Mouse (Mus musculus) limb, embryonic 14.5 days (tissue): Measurements from ENCODE around the gene Meiob. TPM values are rescaled to one million over a fixed set of nuclear protein-coding genes. Genes with fewer than 3 reads are reported as not detected.
A peak's percentile ranks its signal among the peaks of the same experiment; 100 is the strongest.

ENCODE experiments used
- ATAC-seq: fragments of 200-750 bp; cut with Nextera tagmentation; 2 replicates; pipeline ENCODE4 v1.8.0; 2017; ENCODE audit warnings: low read depth, moderate number of reproducible peaks, moderate TSS enrichment; ENCODE audit not compliant: low FRiP score
- DNase-seq: peaks from one replicate; pipeline ENCODE4 v3.0.0-alpha.2; 2015; ENCODE audit warnings: low spot score
- H3K27ac ChIP-seq: fragments of 300-500 bp; sonication (generic); replicated peaks from 2 replicates; pipeline ENCODE4 v1.5.1; 2014; ENCODE audit warnings: low read depth, mild to moderate bottlenecking, low read length, moderate library complexity, mixed read lengths
- H3K27me3 ChIP-seq: fragments of 300-500 bp; sonication (generic); 2 replicates; pipeline ENCODE4 v1.6.1; 2014; ENCODE audit warnings: low read length, mixed read lengths; ENCODE audit not compliant: control insufficient read depth, insufficient read depth
- H3K36me3 ChIP-seq: fragments of 300-500 bp; sonication (generic); 2 replicates; pipeline ENCODE4 v1.6.1; 2014; ENCODE audit warnings: mild to moderate bottlenecking, low read length, moderate library complexity, mixed read lengths; ENCODE audit not compliant: control insufficient read depth, insufficient read depth
- H3K4me1 ChIP-seq: fragments of 300-500 bp; sonication (generic); 2 replicates; pipeline ENCODE4 v1.6.1; 2014; ENCODE audit warnings: antibody characterized with exemption, low read length, mixed read lengths; ENCODE audit not compliant: control insufficient read depth, insufficient read depth
- H3K4me2 ChIP-seq: fragments of 300-500 bp; sonication (generic); replicated peaks from 2 replicates; pipeline ENCODE4 v1.6.1; 2014; ENCODE audit warnings: low read depth, mild to moderate bottlenecking, low read length, moderate library complexity; ENCODE audit not compliant: severe bottlenecking
- H3K4me3 ChIP-seq: fragments of 300-500 bp; sonication (generic); replicated peaks from 2 replicates; pipeline ENCODE4 v1.5.1; 2014; ENCODE audit warnings: low read length
- H3K9ac ChIP-seq: fragments of 300-500 bp; sonication (generic); 2 replicates; pipeline ENCODE4 v1.6.1; 2014; ENCODE audit warnings: mild to moderate bottlenecking, low read depth, low read length, moderate library complexity; ENCODE audit not compliant: severe bottlenecking
- H3K9me3 ChIP-seq: fragments of 300-500 bp; sonication (generic); 2 replicates; pipeline ENCODE4 v1.6.1; 2016; ENCODE audit warnings: low read length; ENCODE audit not compliant: control insufficient read depth
- POLR2A ChIP-seq: fragments of 200-500 bp; IDR thresholded peaks from 2 replicates; pipeline ENCODE4 v1.8.0; 2012; ENCODE audit warnings: inconsistent platforms, mild to moderate bottlenecking, moderate library complexity, borderline replicate concordance; ENCODE audit not compliant: insufficient read depth, insufficient read length; ENCODE audit errors: extremely low read depth
- WGBS: fragments of 180-500 bp; shearing (Covaris S2); extraction: QIAGEN DNeasy Blood & Tissue Kit; methylation state at CpG from one replicate; pipeline ENCODE4 v1.1.7; 2014; 5-methylcytosine and 5-hydroxymethylcytosine counted together
- polyA plus RNA-seq, 2 experiments: library from polyadenylated mRNA; depleted of rRNA in 1 of 2; stranded (reverse) in 1 of 2; unstranded in 1 of 2; fragments of >200 nt; fragmentation: Nextera tagmentation in 1 of 2; extraction: Ambion mirVana in 1 of 2; gene quantifications; 2 replicates each; pipeline versions ENCODE4 v1.2.1 to v1.2.3; 2012 to 2014

Gene Meiob
- polyA plus RNA-seq, 2 experiments = not detected

DNA sequence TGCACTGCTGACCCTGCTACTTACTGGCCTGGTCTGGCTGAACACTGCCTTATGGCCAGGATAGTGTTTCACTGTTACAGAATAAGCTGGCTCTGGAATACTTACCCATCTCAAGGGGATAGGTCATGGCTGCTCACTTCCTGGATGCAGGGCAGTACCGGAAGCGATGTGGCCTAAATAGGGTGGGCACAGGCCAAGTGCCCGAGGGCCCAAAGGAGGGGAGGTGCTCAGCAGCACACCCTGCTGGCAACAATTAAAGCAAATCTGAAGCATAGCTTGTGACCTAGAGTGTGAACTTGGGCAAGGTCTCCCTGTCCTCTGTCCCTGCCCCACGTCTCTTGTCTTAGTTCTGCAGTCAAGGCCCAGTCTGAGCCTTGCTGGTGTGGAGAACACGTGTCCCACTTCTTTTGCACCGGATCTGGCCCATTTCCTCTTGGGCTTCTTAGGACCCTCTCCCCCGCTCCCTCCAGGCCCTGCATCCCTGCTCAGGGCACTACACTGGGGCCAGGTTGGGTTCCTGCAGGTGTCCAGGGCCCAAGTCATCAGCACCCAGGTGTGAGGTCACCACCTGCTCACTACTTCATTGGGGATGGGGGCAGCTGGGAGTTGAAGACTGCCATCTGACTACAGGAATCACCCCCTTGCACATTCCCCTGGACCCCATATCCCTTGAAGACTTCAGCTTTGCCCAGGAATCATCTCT lies 77.8 kb downstream of the Meiob start:
- no peak overlapping the region for H3K4me2 ChIP-seq
- no peak for TF ChIP-seq POLR2A
- H3K27ac ChIP-seq = no peak overlapping the region
- ATAC-seq = no peak
- no peak overlapping the region for H3K4me3 ChIP-seq
- H3K9me3 ChIP-seq = no peaks in the 10 kb centered on the region
- WGBS = 42% methylated on average over 7 of the region's 7 CpGs
- peaks cover 5% of the 10 kb centered on the region; the same call in 1 of the 2 replicates for H3K4me1 ChIP-seq
- peaks cover 14% of the 10 kb centered on the region for H3K36me3 ChIP-seq
- no peaks in the 10 kb centered on the region for H3K27me3 ChIP-seq
- no peak overlapping the region for H3K9ac ChIP-seq
- DNase-seq = no peak

DNA sequence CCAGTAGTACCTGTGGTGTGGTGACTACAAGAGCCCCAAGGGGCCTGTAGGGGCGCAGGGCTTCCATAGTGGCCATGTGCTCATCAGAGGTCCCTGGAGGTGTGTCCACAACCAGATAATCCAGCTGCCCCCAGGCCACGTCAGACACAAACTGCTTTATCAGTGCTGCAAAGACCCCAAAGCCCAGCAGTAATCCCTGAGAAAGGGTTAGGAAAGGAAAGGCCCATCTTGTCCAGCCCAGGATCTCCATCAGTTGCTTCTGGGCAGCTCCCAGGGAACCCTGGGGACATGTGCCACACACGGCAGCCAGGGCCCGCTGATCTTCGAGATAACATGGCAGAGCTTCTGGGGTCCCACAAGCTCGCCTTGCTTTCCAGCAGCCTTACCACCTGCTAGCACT lies 80.3 kb downstream of the Meiob start:
- no peak for TF ChIP-seq POLR2A
- Histone ChIP-seq H3K4me3 (no peak overlapping the region), H3K4me1 (peaks cover 15% of the 10 kb centered on the region), H3K4me2 (no peak overlapping the region), H3K27ac (no peak overlapping the region), H3K9me3 (no peaks in the 10 kb centered on the region), H3K9ac (no peak overlapping the region), H3K27me3 (no peaks in the 10 kb centered on the region), H3K36me3 (peaks cover 17% of the 10 kb centered on the region)
- no peak for ATAC-seq
- DNase-seq = no peak
- WGBS = 87% methylated on average over 6 of the region's 6 CpGs

DNA sequence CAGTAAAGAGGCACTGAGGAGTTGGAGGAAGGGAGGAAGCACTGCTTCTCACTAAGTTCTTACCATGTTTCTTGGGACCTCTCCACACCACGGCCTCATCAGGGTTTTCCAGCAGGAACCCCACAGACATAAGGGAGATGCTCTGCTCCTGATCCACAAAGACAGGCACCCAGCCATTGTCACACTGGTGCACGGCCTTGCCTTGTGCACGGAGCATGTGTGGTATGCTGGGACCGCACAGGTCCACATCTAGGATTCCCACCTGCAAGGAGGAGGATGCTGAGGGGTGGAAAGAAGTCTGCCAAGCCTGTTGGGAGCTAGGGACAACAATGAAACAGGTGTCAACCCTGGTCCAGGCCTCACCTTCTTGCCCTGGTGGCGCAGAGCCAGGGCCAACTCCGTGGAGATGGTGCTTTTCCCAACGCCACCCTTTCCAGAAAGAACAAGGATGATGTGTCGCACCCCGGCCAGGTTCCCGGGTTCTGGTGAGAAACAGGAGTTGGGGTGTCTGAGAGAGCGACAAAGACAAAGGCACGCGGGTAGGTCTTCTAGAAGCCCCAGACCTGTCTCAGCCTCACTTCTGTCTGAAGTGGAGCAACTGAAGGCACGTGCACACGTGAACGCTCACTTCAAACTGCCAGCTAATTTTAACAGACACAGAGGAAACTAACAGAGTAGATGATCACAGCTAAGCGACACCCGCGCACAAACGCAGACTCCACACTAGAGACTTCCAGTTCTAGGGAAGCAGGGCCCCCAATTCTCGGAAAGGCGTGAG lies 81.5 kb downstream of the Meiob start:
- DNase-seq (no peak), ATAC-seq (no peak)
- Histone ChIP-seq H3K27me3 (no peaks in the 10 kb centered on the region), H3K4me1 (peaks cover 15% of the 10 kb centered on the region), H3K36me3 (peaks cover 28% of the 10 kb centered on the region), H3K4me3 (peak overlapping the region; percentile 78), H3K9ac (peak overlapping the region; percentile 66), H3K4me2 (peak overlapping the region; percentile 90), H3K27ac (no peak overlapping the region; the same call in 1 of the 2 replicates), H3K9me3 (no peaks in the 10 kb centered on the region)
- WGBS = 23% methylated on average over 22 of the region's 22 CpGs
- no peak for TF ChIP-seq POLR2A

DNA sequence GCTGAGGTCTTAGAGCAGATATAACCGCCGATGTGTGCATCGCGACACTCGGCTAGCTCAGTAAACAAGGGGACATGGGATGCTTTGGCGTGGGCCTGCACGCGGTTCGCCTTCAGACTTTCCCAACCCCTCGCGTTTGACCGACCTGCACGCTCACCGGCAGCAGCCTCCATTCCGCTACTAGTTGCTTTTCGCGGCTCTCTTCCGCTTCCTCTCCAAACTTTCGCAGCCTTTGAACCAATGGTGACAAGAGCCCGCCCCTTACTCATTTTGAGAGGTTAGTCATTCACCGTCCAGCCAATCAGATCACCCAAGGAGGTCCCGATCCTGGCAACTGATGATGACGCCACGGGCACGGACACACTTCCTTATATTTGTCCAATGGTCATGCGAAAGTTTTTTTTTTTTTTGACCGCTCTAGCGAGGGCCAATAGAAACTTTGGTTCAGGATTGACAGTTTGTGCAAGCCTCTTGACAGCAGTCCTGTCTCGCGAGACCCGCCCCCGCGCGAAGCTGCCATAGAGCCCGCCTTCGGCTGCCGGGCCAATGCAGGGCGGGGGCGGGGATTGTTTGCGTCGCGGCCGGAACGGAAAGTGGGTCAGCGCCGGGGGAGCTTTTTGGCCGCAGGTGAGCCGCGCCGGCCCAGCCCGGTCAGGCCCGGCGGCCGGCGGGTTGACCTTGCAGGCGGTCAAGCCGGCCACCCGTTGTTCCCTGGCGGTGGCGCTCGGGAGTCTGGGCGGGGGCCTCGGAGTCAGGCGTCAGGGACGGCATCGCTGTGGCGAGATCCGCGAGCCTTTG lies 82.2 kb downstream of the Meiob start, which contains the start of the genes Nubp2 and Spsb3:
Nubp2 (minus strand) TSS at position 216 of the 798 bp plus-strand sequence.
Spsb3 (plus strand) TSS at position 510 of the 798 bp plus-strand sequence.
- Histone ChIP-seq H3K36me3 (peaks cover 35% of the 10 kb centered on the region), H3K4me2 (peak within 1 kb of the TSS; percentile 90), H3K27me3 (no peaks in the 10 kb centered on the region), H3K9ac (peak within 1 kb of the TSS; percentile 80), H3K9me3 (no peaks in the 10 kb centered on the region), H3K27ac (no peak within 1 kb of the TSS; the same call in 1 of the 2 replicates), H3K4me1 (peaks cover 15% of the 10 kb centered on the region), H3K4me3 (peak within 1 kb of the TSS; percentile 86)
- no peak for TF ChIP-seq POLR2A
- WGBS = under 1% methylated on average over 58 of the region's 69 CpGs
- DNase-seq = peak; percentile 100
- ATAC-seq = peak; percentile 96

DNA sequence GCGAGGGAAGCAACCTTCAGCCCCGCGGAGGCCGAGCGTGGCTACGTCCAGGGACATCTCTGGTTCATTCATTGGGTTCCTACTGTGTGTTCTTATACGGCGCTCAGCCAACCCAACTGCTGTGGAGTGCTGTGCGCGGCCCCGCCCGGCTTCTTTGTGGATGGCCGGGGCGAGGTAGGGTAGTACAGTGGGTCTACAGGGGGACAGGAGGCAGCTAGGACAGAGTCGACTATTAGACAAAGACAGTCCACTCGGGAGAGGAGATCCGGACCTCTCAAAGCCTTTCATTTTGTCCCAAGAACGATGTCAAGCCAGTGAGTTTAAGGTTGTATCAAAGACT lies 82.8 kb downstream of the Meiob start:
- no peak for TF ChIP-seq POLR2A
- Histone ChIP-seq H3K9ac (peak overlapping the region; percentile 80), H3K27ac (no peak overlapping the region), H3K27me3 (no peaks in the 10 kb centered on the region), H3K4me1 (peaks cover 15% of the 10 kb centered on the region), H3K9me3 (no peaks in the 10 kb centered on the region), H3K36me3 (peaks cover 41% of the 10 kb centered on the region), H3K4me2 (peak overlapping the region; percentile 66), H3K4me3 (peak overlapping the region; percentile 86)
- 2% methylated on average over 18 of the region's 18 CpGs for WGBS
- no peak; the same call in 1 of the 2 replicates for ATAC-seq
- DNase-seq = no peak
